Mouse (Mus musculus) E14TG2a.4 (cell line): ENCODE results near the gene Fbh1.

ENCODE experiments used
- H3K27me3 ChIP-seq: 2 replicates; pipeline ENCODE4 v1.6.1; 2014; ENCODE audit warnings: low read length, control low read depth; ENCODE audit not compliant: insufficient read depth
- H3K36me3 ChIP-seq: 2 replicates; pipeline ENCODE4 v1.6.1; 2014; ENCODE audit warnings: low read length, control low read depth; ENCODE audit not compliant: insufficient read depth
- H3K4me1 ChIP-seq: replicated peaks from 2 replicates; pipeline ENCODE4 v1.6.1; 2014; ENCODE audit warnings: low read depth, low read length, control low read depth
- H3K4me3 ChIP-seq: replicated peaks from 2 replicates; pipeline ENCODE4 v1.5.1; 2014; ENCODE audit warnings: mild to moderate bottlenecking, low read length
- H3K9me3 ChIP-seq: 2 replicates; pipeline ENCODE4 v1.6.1; 2014; ENCODE audit warnings: low read length, control low read depth
- CTCF ChIP-seq: conservative IDR thresholded peaks from 2 replicates; pipeline ENCODE4 v1.5.1; 2014; ENCODE audit warnings: low read length
- NANOG ChIP-seq: IDR thresholded peaks from 2 replicates; pipeline ENCODE4 v1.6.1; 2014; ENCODE audit warnings: borderline replicate concordance, low read length, mixed read lengths
- POU5F1 ChIP-seq: IDR thresholded peaks from 2 replicates; pipeline ENCODE4 v1.6.1; 2014; ENCODE audit warnings: low read length, borderline replicate concordance

The Fbh1 gene

GRCm38 (mm10) chr2:11777091-11778068 lies at the start of gene Fbh1, which contains the start of gene Ankrd16:
Gene Fbh1, minus strand, starts transcription at chr2:11777582.
Gene Ankrd16, plus strand, starts transcription at chr2:11777876.
- no peak for TF ChIP-seq CTCF
- no peak for TF ChIP-seq NANOG
- H3K27me3 ChIP-seq: no peaks in the 10 kb centered on the region
- H3K4me1 ChIP-seq: peaks cover 28% of the 10 kb centered on the region

GRCm38 (mm10) chr2:11801299-11801930 lies 24.0 kb upstream of the Fbh1 start:
- Histone ChIP-seq H3K36me3 (no peaks in the 10 kb centered on the region), H3K4me3 (no peak overlapping the region), H3K4me1 (no peaks in the 10 kb centered on the region), H3K9me3 (no peaks in the 10 kb centered on the region), H3K27me3 (no peaks in the 10 kb centered on the region)
- TF ChIP-seq NANOG: no peak
- no peak for TF ChIP-seq CTCF
- TF ChIP-seq POU5F1: no peak

More at GRCm38 (mm10) chr2:11777091-11778068, at the start of gene Fbh1, which contains the start of gene Ankrd16:
- Histone ChIP-seq H3K36me3 (peaks cover 31% of the 10 kb centered on the region), H3K4me3 (peak within 1 kb of the TSS; percentile 97), H3K9me3 (no peaks in the 10 kb centered on the region)

GRCm38 (mm10) chr2:11797930-11798364 lies 20.6 kb upstream of the Fbh1 start:
- no peaks in the 10 kb centered on the region for H3K9me3 ChIP-seq
- H3K36me3 ChIP-seq: peaks cover 4% of the 10 kb centered on the region; the same call in 1 of the 2 replicates
- TF ChIP-seq POU5F1 (no peak), CTCF (no peak), NANOG (no peak)
- no peak overlapping the region for H3K4me3 ChIP-seq
- H3K27me3 ChIP-seq: no peaks in the 10 kb centered on the region
- H3K4me1 ChIP-seq: no peaks in the 10 kb centered on the region

DNA sequence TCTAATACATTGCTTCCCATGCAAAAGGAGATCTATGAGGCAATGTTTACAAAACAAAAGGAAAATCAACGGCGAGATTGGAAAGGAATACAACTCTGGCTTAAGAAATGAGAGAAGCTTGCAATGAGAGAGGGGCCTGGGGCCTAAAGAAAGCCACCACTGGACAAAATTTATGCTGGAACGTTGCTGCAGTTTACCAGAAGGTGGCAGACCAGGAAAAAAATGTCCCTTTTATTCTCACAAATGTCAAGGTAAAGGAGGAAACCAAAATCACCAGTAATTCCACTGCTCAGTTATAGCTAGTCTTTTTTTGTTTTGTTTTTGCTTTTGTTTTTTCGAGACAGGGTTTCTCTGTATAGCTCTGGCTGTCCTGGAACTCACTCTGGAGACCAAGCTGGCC lies 17.3 kb upstream of the Fbh1 start:
- Histone ChIP-seq H3K4me3 (no peak overlapping the region), H3K36me3 (peaks cover 25% of the 10 kb centered on the region), H3K4me1 (no peaks in the 10 kb centered on the region), H3K27me3 (no peaks in the 10 kb centered on the region), H3K9me3 (no peaks in the 10 kb centered on the region)
- TF ChIP-seq POU5F1 (no peak), CTCF (peak; percentile 18; the same call in 1 of the 2 replicates)

DNA sequence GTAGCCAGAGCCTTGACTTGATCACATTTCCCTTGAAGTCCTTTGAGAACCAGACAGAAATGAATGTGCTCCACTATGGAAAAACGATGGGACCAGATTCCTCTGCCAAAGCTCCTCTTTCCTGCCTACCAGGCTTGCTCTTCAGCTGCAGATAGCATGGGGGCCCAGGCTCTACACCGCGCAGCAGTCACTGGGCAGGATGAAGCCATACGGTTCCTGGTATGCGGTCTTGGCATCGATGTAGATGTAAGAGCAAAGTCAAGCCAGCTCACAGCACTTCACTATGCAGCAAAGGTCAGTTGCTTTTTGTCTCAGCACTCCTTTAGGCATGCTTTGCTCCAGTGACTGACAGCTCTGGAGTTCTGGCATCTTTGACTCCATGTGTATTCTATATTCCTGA lies 6.8 kb upstream of the Fbh1 start:
- H3K36me3 ChIP-seq: peaks cover 94% of the 10 kb centered on the region
- H3K4me1 ChIP-seq: peaks cover 10% of the 10 kb centered on the region
- no peaks in the 10 kb centered on the region for H3K27me3 ChIP-seq
- H3K4me3 ChIP-seq: no peak overlapping the region
- no peaks in the 10 kb centered on the region for H3K9me3 ChIP-seq
- TF ChIP-seq NANOG (no peak), POU5F1 (no peak), CTCF (no peak)

GRCm38 (mm10) chr2:11778087-11778823 lies 873 bp upstream of the Fbh1 start:
- H3K36me3 ChIP-seq: peaks cover 39% of the 10 kb centered on the region
- peak overlapping the region; percentile 97 for H3K4me3 ChIP-seq
- no peaks in the 10 kb centered on the region for H3K27me3 ChIP-seq
- H3K9me3 ChIP-seq: no peaks in the 10 kb centered on the region
- TF ChIP-seq NANOG: no peak
- no peak for TF ChIP-seq POU5F1
- no peak for TF ChIP-seq CTCF
- peaks cover 28% of the 10 kb centered on the region for H3K4me1 ChIP-seq

GRCm38 (mm10) chr2:11776415-11776814 lies 967 bp downstream of the Fbh1 start:
- peaks cover 28% of the 10 kb centered on the region for H3K4me1 ChIP-seq
- peak overlapping the region; percentile 97 for H3K4me3 ChIP-seq
- H3K36me3 ChIP-seq: peaks cover 21% of the 10 kb centered on the region
- no peak for TF ChIP-seq POU5F1
- TF ChIP-seq NANOG: no peak
- no peak for TF ChIP-seq CTCF
- no peaks in the 10 kb centered on the region for H3K27me3 ChIP-seq
- H3K9me3 ChIP-seq: no peaks in the 10 kb centered on the region

GRCm38 (mm10) chr2:11775121-11775520 lies 2.3 kb downstream of the Fbh1 start:
- no peak for TF ChIP-seq CTCF
- TF ChIP-seq POU5F1: no peak
- no peak for TF ChIP-seq NANOG
- H3K36me3 ChIP-seq: peaks cover 8% of the 10 kb centered on the region
- peaks cover 28% of the 10 kb centered on the region for H3K4me1 ChIP-seq
- H3K4me3 ChIP-seq: no peak overlapping the region
- H3K9me3 ChIP-seq: no peaks in the 10 kb centered on the region
- no peaks in the 10 kb centered on the region for H3K27me3 ChIP-seq
